Mouse (Mus musculus) bone marrow, adult 2 months (tissue): ENCODE results near the gene Gprin1.

Source experiments
- CTCF ChIP-seq: fragments of 200-500 bp; IDR thresholded peaks from 2 replicates; pipeline ENCODE4 v1.5.1; 2011; ENCODE audit warnings: low read length, control low read depth; ENCODE audit not compliant: control insufficient read depth, insufficient read depth
- POLR2A ChIP-seq: fragments of 200-500 bp; IDR thresholded peaks from 2 replicates; pipeline ENCODE4 v1.6.1; 2011; ENCODE audit warnings: low read depth, mild to moderate bottlenecking, control low read depth, low read length, borderline replicate concordance; ENCODE audit not compliant: control insufficient read depth

GRCm38 (mm10) chr13:54738213-54738601 lies 11.5 kb downstream of the Gprin1 start:
- no peak for TF ChIP-seq POLR2A
- TF ChIP-seq CTCF = no peak
